Mouse (Mus musculus): ENCODE measurements around the gene Cdh12. TPM values are rescaled to one million over a fixed set of nuclear protein-coding genes. Genes with fewer than 3 reads are reported as not detected.

The Cdh12 gene
- polyA plus RNA-seq, 1 experiment, result not detected

DNA sequence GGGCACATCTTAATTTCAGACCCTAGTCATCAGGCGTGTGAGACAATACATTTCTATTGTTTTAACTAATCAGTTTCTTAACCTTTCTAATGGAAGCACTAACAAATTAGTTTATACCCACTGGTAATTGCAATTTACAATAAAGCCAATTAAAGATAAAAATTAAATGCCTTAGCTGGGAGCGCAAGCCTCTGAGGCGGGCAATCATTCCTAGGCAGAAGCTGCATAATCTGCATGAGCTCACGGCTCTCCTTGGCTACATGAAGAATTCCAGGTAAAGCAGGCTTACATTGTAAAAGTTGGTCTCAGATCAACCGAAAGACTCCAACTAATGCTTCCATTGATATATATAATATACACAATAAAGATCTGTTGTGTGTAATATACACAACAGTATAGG lies 773.9 kb downstream of the Cdh12 start:
- H3K4me2 ChIP-seq (ENCODE audit: low read depth), result no peak overlapping the region
- H3K79me2 ChIP-seq (ENCODE audit: control insufficient read depth, insufficient read depth), result no peaks in the 10 kb centered on the region
- no peaks in the 10 kb centered on the region for H3K36me3 ChIP-seq (ENCODE audit: control insufficient read depth, insufficient read depth)
- H3ac ChIP-seq (ENCODE audit: control insufficient read depth, insufficient read length), result no peak overlapping the region
- H3K27me3 ChIP-seq (ENCODE audit: control insufficient read depth, insufficient read depth, insufficient read length), result no peaks in the 10 kb centered on the region
- TF ChIP-seq USF1 (IDR thresholded peaks at IDR 0.05; ENCODE audit: low read depth), result no peak
- no peak for TF ChIP-seq E2F4 (IDR thresholded peaks at IDR 0.05; ENCODE audit: insufficient read depth)
- no peak for TF ChIP-seq MYOD1 (IDR thresholded peaks at IDR 0.05; ENCODE audit: control insufficient read depth in 1 of 3, insufficient read length in 2 of 3, low read depth in 2 of 3)
- no peak for TF ChIP-seq MAX (IDR thresholded peaks at IDR 0.05; ENCODE audit: low read depth)
- TF ChIP-seq TCF12 (IDR thresholded peaks at IDR 0.05; ENCODE audit: insufficient read depth, poor library complexity, severe bottlenecking), result no peak
- TF ChIP-seq POLR2A (IDR thresholded peaks at IDR 0.05; ENCODE audit: insufficient read length, low read depth), result no peak
- TF ChIP-seq TCF3 (IDR thresholded peaks at IDR 0.05; ENCODE audit: insufficient read length, low read depth), result no peak
- no peak for TF ChIP-seq CEBPB (IDR thresholded peaks at IDR 0.05; ENCODE audit: insufficient read depth, poor library complexity, severe bottlenecking)
- TF ChIP-seq SRF (IDR thresholded peaks at IDR 0.05; ENCODE audit: control insufficient read depth, insufficient read length, low read depth), result no peak
- TF ChIP-seq POLR2AphosphoS2 (IDR thresholded peaks at IDR 0.05; ENCODE audit: insufficient read length, low read depth), result no peak
- TF ChIP-seq MYOG (IDR thresholded peaks at IDR 0.05; ENCODE audit: control insufficient read depth in 1 of 3, insufficient read depth in 1 of 3, insufficient read length in 2 of 3, low read depth in 2 of 3), result no peak
- no peak for TF ChIP-seq REST (IDR thresholded peaks at IDR 0.05; ENCODE audit: insufficient read depth, insufficient read length)
- H3K4me3 ChIP-seq, result no peak overlapping the region

- no peak overlapping the region for H3K4me2 ChIP-seq (ENCODE audit: low read depth)
- no peaks in the 10 kb centered on the region for H3K79me2 ChIP-seq (ENCODE audit: control insufficient read depth, insufficient read depth)
- H3K36me3 ChIP-seq (ENCODE audit: control insufficient read depth, insufficient read depth), result no peaks in the 10 kb centered on the region
- no peak overlapping the region for H3K4me3 ChIP-seq
- no peaks in the 10 kb centered on the region for H3K27me3 ChIP-seq (ENCODE audit: control insufficient read depth, insufficient read depth, insufficient read length)
- no peak overlapping the region for H3ac ChIP-seq (ENCODE audit: control insufficient read depth, insufficient read length)
- TF ChIP-seq E2F4 (IDR thresholded peaks at IDR 0.05; ENCODE audit: insufficient read depth), result no peak
- no peak for TF ChIP-seq POLR2AphosphoS2 (IDR thresholded peaks at IDR 0.05; ENCODE audit: insufficient read length, low read depth)
- TF ChIP-seq TCF3 (IDR thresholded peaks at IDR 0.05; ENCODE audit: insufficient read length, low read depth), result no peak
- no peak for TF ChIP-seq SRF (IDR thresholded peaks at IDR 0.05; ENCODE audit: control insufficient read depth, insufficient read length, low read depth)
- TF ChIP-seq CEBPB (IDR thresholded peaks at IDR 0.05; ENCODE audit: insufficient read depth, poor library complexity, severe bottlenecking), result no peak
- TF ChIP-seq USF1 (IDR thresholded peaks at IDR 0.05; ENCODE audit: low read depth), result no peak
These were observed 812.3 kb downstream of the Cdh12 start for GRCm38 (mm10) chr15:21261318-21261717.

GRCm38 (mm10) chr15:21269856-21270255 lies 820.8 kb downstream of the Cdh12 start:
- Histone ChIP-seq H3K27me3 (ENCODE audit: control insufficient read depth, insufficient read depth, insufficient read length) (no peaks in the 10 kb centered on the region), H3K36me3 (ENCODE audit: control insufficient read depth, insufficient read depth) (no peaks in the 10 kb centered on the region), H3K4me2 (ENCODE audit: low read depth) (no peak overlapping the region), H3ac (ENCODE audit: control insufficient read depth, insufficient read length) (no peak overlapping the region), H3K4me3 (no peak overlapping the region), H3K79me2 (ENCODE audit: control insufficient read depth, insufficient read depth) (no peaks in the 10 kb centered on the region)
- TF ChIP-seq MYOG (IDR thresholded peaks at IDR 0.05; ENCODE audit: control insufficient read depth in 1 of 3, insufficient read depth in 1 of 3, insufficient read length in 2 of 3, low read depth in 2 of 3) (no peak), E2F4 (IDR thresholded peaks at IDR 0.05; ENCODE audit: insufficient read depth) (no peak), SRF (IDR thresholded peaks at IDR 0.05; ENCODE audit: control insufficient read depth, insufficient read length, low read depth) (no peak), REST (IDR thresholded peaks at IDR 0.05; ENCODE audit: insufficient read depth, insufficient read length) (no peak), TCF12 (IDR thresholded peaks at IDR 0.05; ENCODE audit: insufficient read depth, poor library complexity, severe bottlenecking) (no peak), USF1 (IDR thresholded peaks at IDR 0.05; ENCODE audit: low read depth) (no peak), MAX (IDR thresholded peaks at IDR 0.05; ENCODE audit: low read depth) (no peak), TCF3 (IDR thresholded peaks at IDR 0.05; ENCODE audit: insufficient read length, low read depth) (no peak), MYOD1 (IDR thresholded peaks at IDR 0.05; ENCODE audit: control insufficient read depth in 1 of 3, insufficient read length in 2 of 3, low read depth in 2 of 3) (no peak), POLR2A (IDR thresholded peaks at IDR 0.05; ENCODE audit: insufficient read length, low read depth) (no peak), CEBPB (IDR thresholded peaks at IDR 0.05; ENCODE audit: insufficient read depth, poor library complexity, severe bottlenecking) (no peak)

GRCm38 (mm10) chr15:21297051-21297450 lies 848.0 kb downstream of the Cdh12 start:
- Histone ChIP-seq H3ac (ENCODE audit: control insufficient read depth, insufficient read length) (no peak overlapping the region), H3K36me3 (ENCODE audit: control insufficient read depth, insufficient read depth) (no peaks in the 10 kb centered on the region), H3K4me3 (no peak overlapping the region), H3K79me2 (ENCODE audit: control insufficient read depth, insufficient read depth) (no peaks in the 10 kb centered on the region), H3K27me3 (ENCODE audit: control insufficient read depth, insufficient read depth, insufficient read length) (no peaks in the 10 kb centered on the region), H3K4me2 (ENCODE audit: low read depth) (no peak overlapping the region)
- TF ChIP-seq REST (IDR thresholded peaks at IDR 0.05; ENCODE audit: insufficient read depth, insufficient read length) (no peak), CEBPB (IDR thresholded peaks at IDR 0.05; ENCODE audit: insufficient read depth, poor library complexity, severe bottlenecking) (no peak), POLR2AphosphoS2 (IDR thresholded peaks at IDR 0.05; ENCODE audit: insufficient read length, low read depth) (no peak), USF1 (IDR thresholded peaks at IDR 0.05; ENCODE audit: low read depth) (no peak), MYOG (IDR thresholded peaks at IDR 0.05; ENCODE audit: control insufficient read depth in 1 of 3, insufficient read depth in 1 of 3, insufficient read length in 2 of 3, low read depth in 2 of 3) (no peak), MYOD1 (IDR thresholded peaks at IDR 0.05; ENCODE audit: control insufficient read depth in 1 of 3, insufficient read length in 2 of 3, low read depth in 2 of 3) (no peak), TCF12 (IDR thresholded peaks at IDR 0.05; ENCODE audit: insufficient read depth, poor library complexity, severe bottlenecking) (no peak), E2F4 (IDR thresholded peaks at IDR 0.05; ENCODE audit: insufficient read depth) (no peak), MAX (IDR thresholded peaks at IDR 0.05; ENCODE audit: low read depth) (no peak)

GRCm38 (mm10) chr15:21315457-21315856 lies 866.4 kb downstream of the Cdh12 start:
- no peak overlapping the region for H3K4me2 ChIP-seq (ENCODE audit: low read depth)
- no peaks in the 10 kb centered on the region for H3K27me3 ChIP-seq (ENCODE audit: control insufficient read depth, insufficient read depth, insufficient read length)
- no peaks in the 10 kb centered on the region for H3K36me3 ChIP-seq (ENCODE audit: control insufficient read depth, insufficient read depth)
- H3ac ChIP-seq (ENCODE audit: control insufficient read depth, insufficient read length), result no peak overlapping the region
- TF ChIP-seq USF1 (IDR thresholded peaks at IDR 0.05; ENCODE audit: low read depth) (no peak), MYOG (IDR thresholded peaks at IDR 0.05; ENCODE audit: control insufficient read depth in 1 of 3, insufficient read depth in 1 of 3, insufficient read length in 2 of 3, low read depth in 2 of 3) (no peak), SRF (IDR thresholded peaks at IDR 0.05; ENCODE audit: control insufficient read depth, insufficient read length, low read depth) (no peak)
- H3K79me2 ChIP-seq (ENCODE audit: control insufficient read depth, insufficient read depth), result no peaks in the 10 kb centered on the region
- H3K4me3 ChIP-seq, result no peak overlapping the region
